Mouse (Mus musculus): ENCODE measurements around the gene Ihh. TPM values are rescaled to one million over a fixed set of nuclear protein-coding genes. Genes with fewer than 3 reads are reported as not detected.

The Ihh gene
- polyA plus RNA-seq, 1 experiment from 2014 or later, result 1.6 TPM

- Histone ChIP-seq H3K27me3 (peaks cover 13% of the 10 kb centered on the region), H3K4me2 (replicated peaks) (no peak overlapping the region), H3K9ac (no peak overlapping the region), H3K4me1 (peaks cover 8% of the 10 kb centered on the region), H3K36me3 (no peaks in the 10 kb centered on the region), H3K4me3 (replicated peaks) (no peak overlapping the region), H3K27ac (replicated peaks) (no peak overlapping the region), H3K9me3 (replicated peaks) (no peaks in the 10 kb centered on the region)
- 87% methylated on average over 5 of the region's 5 CpGs for WGBS
- no peak for ATAC-seq (ENCODE audit: insufficient number of reproducible peaks, low FRiP score, low TSS enrichment, low read depth)
Measured at GRCm38 (mm10) chr1:74962853-74963227, 11.4 kb upstream of the Ihh start.

- no peak overlapping the region for H3K9ac ChIP-seq
- peaks cover 8% of the 10 kb centered on the region for H3K4me1 ChIP-seq
- no peak overlapping the region for H3K4me2 ChIP-seq (replicated peaks)
- ATAC-seq (ENCODE audit: insufficient number of reproducible peaks, low FRiP score, low TSS enrichment, low read depth), result no peak
- no peak overlapping the region for H3K4me3 ChIP-seq (replicated peaks)
- no peaks in the 10 kb centered on the region for H3K9me3 ChIP-seq (replicated peaks)
- H3K27me3 ChIP-seq, result peaks cover 19% of the 10 kb centered on the region
- no peak overlapping the region for H3K27ac ChIP-seq (replicated peaks)
- no peaks in the 10 kb centered on the region for H3K36me3 ChIP-seq
- WGBS, result 81% methylated on average over 5 of the region's 5 CpGs
Measured at GRCm38 (mm10) chr1:74962126-74962852, 10.8 kb upstream of the Ihh start.

DNA sequence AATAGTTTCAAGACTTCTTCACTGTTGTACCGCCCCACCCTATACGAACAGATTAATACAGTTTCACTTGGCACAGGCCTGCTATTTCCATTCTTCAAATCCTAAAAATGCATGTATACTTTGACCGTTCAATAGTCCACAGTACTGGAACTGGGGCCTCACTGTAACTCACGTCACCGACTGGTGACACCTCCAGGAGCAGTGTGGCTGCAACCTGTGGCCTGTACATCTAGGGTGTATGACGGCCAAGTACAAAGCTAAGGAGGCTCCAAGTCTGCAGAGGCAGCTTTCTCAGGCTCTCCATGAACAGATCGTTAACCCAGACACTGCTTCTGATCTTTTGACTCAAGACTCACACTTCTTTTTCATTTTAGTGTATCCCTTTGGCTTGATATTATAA, 10.2 kb upstream of the Ihh start:
- H3K27ac ChIP-seq (replicated peaks), result no peak overlapping the region
- no peak for ATAC-seq (ENCODE audit: insufficient number of reproducible peaks, low FRiP score, low TSS enrichment, low read depth)
- WGBS, result 83% methylated on average over 7 of the region's 7 CpGs

DNA sequence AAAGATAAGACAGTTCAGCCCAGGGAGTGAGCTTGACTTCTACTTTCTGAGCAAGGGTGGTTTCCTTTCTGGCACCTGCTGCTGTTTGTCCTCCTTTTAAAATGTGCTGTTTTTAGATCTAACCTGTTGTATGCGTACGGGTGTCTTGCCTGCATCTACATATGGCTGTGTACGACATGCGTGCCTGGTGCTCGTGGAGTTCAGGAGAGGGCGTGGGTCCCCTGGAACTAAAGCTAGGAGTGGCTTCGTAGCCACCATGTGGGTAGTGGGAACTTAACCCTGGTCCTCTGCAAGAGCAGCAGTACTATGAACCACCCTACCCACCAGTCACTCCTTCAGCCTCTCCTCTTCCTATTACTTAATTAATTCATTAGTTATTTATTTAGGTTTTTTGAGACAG, 8.6 kb upstream of the Ihh start:
- H3K4me1 ChIP-seq, result peaks cover 5% of the 10 kb centered on the region
- H3K4me2 ChIP-seq (replicated peaks), result no peak overlapping the region
- 82% methylated on average over 7 of the region's 7 CpGs for WGBS
- no peak overlapping the region for H3K4me3 ChIP-seq (replicated peaks)
- H3K9me3 ChIP-seq (replicated peaks), result no peaks in the 10 kb centered on the region
- ATAC-seq (ENCODE audit: insufficient number of reproducible peaks, low FRiP score, low TSS enrichment, low read depth), result no peak
- no peaks in the 10 kb centered on the region for H3K36me3 ChIP-seq
- H3K9ac ChIP-seq, result no peak overlapping the region
- peaks cover 35% of the 10 kb centered on the region for H3K27me3 ChIP-seq
- H3K27ac ChIP-seq (replicated peaks), result no peak overlapping the region

More for the DNA sequence above, 10.2 kb upstream of the Ihh start:
- peaks cover 24% of the 10 kb centered on the region for H3K27me3 ChIP-seq
- H3K4me1 ChIP-seq, result peaks cover 8% of the 10 kb centered on the region
- no peak overlapping the region for H3K9ac ChIP-seq
- H3K4me2 ChIP-seq (replicated peaks), result no peak overlapping the region
- H3K36me3 ChIP-seq, result no peaks in the 10 kb centered on the region
- H3K9me3 ChIP-seq (replicated peaks), result no peaks in the 10 kb centered on the region
- H3K4me3 ChIP-seq (replicated peaks), result no peak overlapping the region

- peak overlapping the region; percentile 41 for H3K4me3 ChIP-seq (replicated peaks)
- under 1% methylated on average over 84 of the region's 84 CpGs for WGBS
- ATAC-seq (ENCODE audit: insufficient number of reproducible peaks, low FRiP score, low TSS enrichment, low read depth), result no peak
- H3K27me3 ChIP-seq, result peaks cover 96% of the 10 kb centered on the region
- H3K4me2 ChIP-seq (replicated peaks), result peak overlapping the region; percentile 61
- no peak overlapping the region for H3K27ac ChIP-seq (replicated peaks)
- no peak overlapping the region for H3K9ac ChIP-seq
- no peaks in the 10 kb centered on the region for H3K36me3 ChIP-seq
- H3K9me3 ChIP-seq (replicated peaks), result no peaks in the 10 kb centered on the region
- peaks cover 35% of the 10 kb centered on the region for H3K4me1 ChIP-seq
Measured at GRCm38 (mm10) chr1:74950576-74951490, 639 bp downstream of the Ihh start.

DNA sequence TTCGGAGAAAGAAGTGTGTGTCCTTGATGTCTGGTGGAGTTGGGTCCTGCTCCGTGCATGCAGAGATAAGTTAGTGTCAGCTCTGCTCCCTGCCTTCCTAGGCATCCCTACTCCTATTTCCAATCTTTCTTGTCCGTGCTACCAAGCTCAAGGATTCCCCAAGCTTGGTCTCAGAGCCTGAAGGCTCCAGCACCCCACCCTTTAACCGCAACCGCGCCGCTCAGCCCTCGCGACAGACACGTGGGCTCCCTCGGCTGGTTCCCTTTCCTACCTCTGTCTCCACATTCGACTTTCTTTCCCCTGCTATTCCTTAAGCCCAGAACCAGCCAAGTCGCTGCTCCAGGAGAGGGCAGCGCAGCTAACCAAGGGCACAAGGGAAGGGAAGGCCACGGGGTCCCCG, 1.4 kb downstream of the Ihh start:
- H3K9me3 ChIP-seq (replicated peaks), result no peaks in the 10 kb centered on the region
- no peak overlapping the region for H3K27ac ChIP-seq (replicated peaks)
- WGBS, result 1% methylated on average over 16 of the region's 16 CpGs
- peaks cover 98% of the 10 kb centered on the region for H3K27me3 ChIP-seq
- H3K4me1 ChIP-seq, result peaks cover 35% of the 10 kb centered on the region
- H3K36me3 ChIP-seq, result no peaks in the 10 kb centered on the region
- no peak overlapping the region for H3K9ac ChIP-seq
- H3K4me3 ChIP-seq (replicated peaks), result peak overlapping the region; percentile 41
- peak overlapping the region; percentile 61 for H3K4me2 ChIP-seq (replicated peaks)
- ATAC-seq (ENCODE audit: insufficient number of reproducible peaks, low FRiP score, low TSS enrichment, low read depth), result no peak

DNA sequence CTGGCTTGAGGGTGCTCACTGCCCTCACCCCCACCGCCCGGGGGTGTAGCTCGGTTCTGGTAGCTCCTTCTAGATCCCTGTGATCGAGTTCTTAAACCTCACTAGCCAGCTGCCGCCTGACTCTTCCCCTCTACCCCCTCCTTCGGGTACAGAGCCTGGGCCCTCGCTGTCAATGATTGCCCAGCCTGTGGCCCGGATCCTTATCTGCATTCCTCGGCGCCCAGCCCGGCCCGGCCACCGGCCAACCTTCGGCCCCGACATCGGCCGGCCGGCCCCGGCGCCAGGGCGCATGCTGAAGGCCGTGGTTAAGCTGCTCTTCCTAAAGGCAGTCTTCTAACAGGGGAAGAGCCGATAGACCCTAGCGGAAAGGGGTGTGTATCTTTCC, 1.8 kb downstream of the Ihh start:
- Histone ChIP-seq H3K4me2 (replicated peaks) (no peak overlapping the region; the same call in 1 of the 2 replicates), H3K36me3 (no peaks in the 10 kb centered on the region), H3K9me3 (replicated peaks) (no peaks in the 10 kb centered on the region), H3K4me1 (peaks cover 35% of the 10 kb centered on the region), H3K27ac (replicated peaks) (no peak overlapping the region), H3K27me3 (peaks cover 97% of the 10 kb centered on the region), H3K9ac (no peak overlapping the region), H3K4me3 (replicated peaks) (peak overlapping the region; percentile 41; the same call in 1 of the 2 replicates)
- no peak for ATAC-seq (ENCODE audit: insufficient number of reproducible peaks, low FRiP score, low TSS enrichment, low read depth)
- WGBS, result 2% methylated on average over 24 of the region's 24 CpGs

DNA sequence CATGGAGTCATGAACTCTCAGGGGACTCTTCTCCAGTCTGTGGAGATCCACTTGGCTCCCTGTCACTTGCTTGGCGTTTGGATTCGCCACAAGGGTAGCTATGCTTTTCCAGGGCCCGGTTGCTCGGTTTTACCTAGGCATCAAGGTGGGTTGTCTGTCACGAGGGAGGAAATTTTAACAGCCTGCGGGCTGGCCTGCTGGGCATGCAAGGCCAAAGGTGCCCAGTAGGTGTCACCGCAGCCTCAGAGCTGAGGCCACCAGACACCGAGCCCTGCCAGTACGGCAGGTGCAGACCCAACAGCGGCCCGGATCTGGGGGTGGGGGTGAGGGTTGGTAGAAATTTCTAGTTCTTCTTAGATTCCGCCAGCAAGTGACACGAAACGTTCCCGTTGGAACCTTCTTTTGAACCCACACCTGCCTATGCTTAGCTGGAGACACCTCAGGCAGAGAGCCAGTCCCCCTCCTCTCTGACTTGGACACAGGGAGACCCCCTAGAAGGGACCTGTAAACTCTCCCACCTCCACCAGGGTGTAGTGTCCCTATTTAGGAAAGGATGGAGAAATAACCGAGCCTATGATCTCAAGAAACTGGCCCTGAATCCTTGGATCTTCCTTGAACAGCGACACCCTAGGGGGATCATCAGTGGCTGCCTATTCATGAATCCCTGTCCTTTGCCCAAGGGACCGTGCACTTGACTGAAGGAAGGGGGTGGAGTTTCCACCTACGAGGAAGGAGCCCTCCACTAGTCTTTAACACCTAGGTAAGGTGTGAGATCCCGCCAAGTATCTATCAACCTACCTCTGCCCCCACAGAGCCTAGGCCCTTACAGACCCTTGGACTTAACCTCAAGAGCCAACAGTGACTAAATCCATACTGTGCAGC, 2.4 kb downstream of the Ihh start:
- no peaks in the 10 kb centered on the region for H3K9me3 ChIP-seq (replicated peaks)
- peaks cover 92% of the 10 kb centered on the region for H3K27me3 ChIP-seq
- H3K4me2 ChIP-seq (replicated peaks), result no peak overlapping the region; the same call in 1 of the 2 replicates
- no peak overlapping the region for H3K27ac ChIP-seq (replicated peaks)
- H3K4me3 ChIP-seq (replicated peaks), result no peak overlapping the region
- no peak for ATAC-seq (ENCODE audit: insufficient number of reproducible peaks, low FRiP score, low TSS enrichment, low read depth)
- peaks cover 35% of the 10 kb centered on the region for H3K4me1 ChIP-seq
- WGBS, result 4% methylated on average over 20 of the region's 20 CpGs
- no peaks in the 10 kb centered on the region for H3K36me3 ChIP-seq
- no peak overlapping the region for H3K9ac ChIP-seq

DNA sequence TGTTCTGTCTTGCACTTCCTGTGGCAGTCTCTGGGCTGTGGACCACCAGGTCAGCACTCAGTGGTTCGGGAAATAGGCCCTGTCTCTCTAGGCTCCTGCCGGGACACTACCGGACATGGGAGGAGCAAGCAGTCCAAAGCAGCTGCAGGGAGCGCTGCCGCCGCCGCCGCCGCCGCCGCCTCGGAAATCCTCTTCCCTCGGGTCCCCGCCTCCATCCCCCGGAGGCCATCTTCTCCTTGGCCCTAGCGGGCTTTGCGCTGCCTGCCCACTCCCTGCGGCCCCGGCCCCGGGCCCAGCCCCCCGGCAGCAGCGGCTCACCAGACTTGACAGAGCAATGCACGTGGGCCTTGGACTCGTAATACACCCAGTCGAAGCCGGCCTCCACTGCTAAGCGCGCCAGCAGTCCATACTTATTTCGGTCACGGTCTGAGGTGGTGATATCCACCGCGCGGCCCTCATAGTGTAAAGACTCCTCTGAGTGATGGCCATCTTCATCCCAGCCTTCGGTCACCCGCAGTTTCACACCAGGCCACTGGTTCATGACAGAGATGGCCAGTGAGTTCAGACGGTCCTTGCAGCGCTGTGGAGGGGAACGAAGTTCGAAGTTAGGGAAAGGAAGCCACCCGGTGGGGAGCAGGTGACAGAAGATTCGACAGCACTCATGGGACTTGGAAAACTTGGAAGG, 3.3 kb downstream of the Ihh start:
- H3K9me3 ChIP-seq (replicated peaks), result no peaks in the 10 kb centered on the region
- ATAC-seq (ENCODE audit: insufficient number of reproducible peaks, low FRiP score, low TSS enrichment, low read depth), result no peak
- 2% methylated on average over 41 of the region's 41 CpGs for WGBS
- H3K4me3 ChIP-seq (replicated peaks), result peak overlapping the region; percentile 26
- H3K4me2 ChIP-seq (replicated peaks), result peak overlapping the region; percentile 44
- H3K9ac ChIP-seq, result no peak overlapping the region
- H3K27ac ChIP-seq (replicated peaks), result no peak overlapping the region
- no peaks in the 10 kb centered on the region for H3K36me3 ChIP-seq
- peaks cover 35% of the 10 kb centered on the region for H3K4me1 ChIP-seq
- peaks cover 85% of the 10 kb centered on the region for H3K27me3 ChIP-seq

- Histone ChIP-seq H3K9me3 (replicated peaks) (no peaks in the 10 kb centered on the region), H3K27ac (replicated peaks) (no peak overlapping the region), H3K4me2 (replicated peaks) (no peak overlapping the region), H3K27me3 (peaks cover 65% of the 10 kb centered on the region), H3K9ac (no peak overlapping the region), H3K4me3 (replicated peaks) (no peak overlapping the region), H3K4me1 (no peaks in the 10 kb centered on the region), H3K36me3 (no peaks in the 10 kb centered on the region)
- no peak for ATAC-seq (ENCODE audit: insufficient number of reproducible peaks, low FRiP score, low TSS enrichment, low read depth)
- 47% methylated on average over 12 of the region's 12 CpGs for WGBS
Measured at GRCm38 (mm10) chr1:74941651-74942360, 9.7 kb downstream of the Ihh start.

Measured in embryonic facial prominence, embryonic 15.5 days (tissue).